Mouse (Mus musculus) testis, adult 2 months (tissue): Measurements from ENCODE around the gene Steap4. TPM values are rescaled to one million over a fixed set of nuclear protein-coding genes. Genes with fewer than 3 reads are reported as not detected.
"Not testable (repeated sequence)": the region's sequence is repeated elsewhere in the genome, so short reads cannot be mapped to it uniquely, and the experiment has no call there.

ENCODE experiments used
- H3K27ac ChIP-seq: fragments of 200-500 bp; 2 replicates; pipeline ENCODE4 v1.5.1; 2012; ENCODE audit warnings: low read depth, low read length; ENCODE audit not compliant: control insufficient read depth, insufficient read depth
- H3K27me3 ChIP-seq: fragments of 200-500 bp; 2 replicates; pipeline ENCODE4 v1.6.1; 2012; ENCODE audit warnings: mild to moderate bottlenecking, low read length, moderate library complexity; ENCODE audit not compliant: control insufficient read depth, insufficient read depth
- H3K36me3 ChIP-seq: fragments of 200-500 bp; 2 replicates; pipeline ENCODE4 v1.6.1; 2012; ENCODE audit warnings: mild to moderate bottlenecking, low read length; ENCODE audit not compliant: control insufficient read depth, insufficient read depth
- H3K4me1 ChIP-seq: fragments of 200-500 bp; 2 replicates; pipeline ENCODE4 v1.6.1; 2012; ENCODE audit warnings: low read length; ENCODE audit not compliant: control insufficient read depth, insufficient read depth
- H3K4me3 ChIP-seq: fragments of 200-500 bp; 2 replicates; pipeline ENCODE4 v1.5.1; 2012; ENCODE audit warnings: low read depth, mild to moderate bottlenecking, low read length, moderate library complexity, mixed read lengths; ENCODE audit not compliant: control insufficient read depth
- CTCF ChIP-seq: fragments of 200-500 bp; IDR thresholded peaks from 2 replicates; pipeline ENCODE4 v1.5.1; 2012; ENCODE audit warnings: low read depth, mild to moderate bottlenecking, inconsistent platforms, low read length, moderate library complexity; ENCODE audit not compliant: control insufficient read depth, insufficient read depth, insufficient replicate concordance
- POLR2A ChIP-seq: fragments of 200-500 bp; IDR thresholded peaks from 2 replicates; pipeline ENCODE4 v1.6.1; 2012; ENCODE audit warnings: low read depth, mild to moderate bottlenecking, inconsistent platforms, low read length, moderate library complexity; ENCODE audit not compliant: control insufficient read depth
- polyA plus RNA-seq: library from polyadenylated mRNA; depleted of rRNA; stranded (reverse); fragments of >200 nt; gene quantifications from 2 replicates; pipeline ENCODE4 v1.2.3, GENCODE M21; 2012

Steap4 gene
- polyA plus RNA-seq, 1 experiment, result 1.6 TPM

- TF ChIP-seq POLR2A (no peak), CTCF (no peak)
- no peak overlapping the region for H3K4me3 ChIP-seq
- H3K4me1 ChIP-seq, result no peaks in the 10 kb centered on the region
- H3K27me3 ChIP-seq, result no peaks in the 10 kb centered on the region
- no peaks in the 10 kb centered on the region for H3K36me3 ChIP-seq
- no peak overlapping the region for H3K27ac ChIP-seq
Observed at GRCm38 (mm10) chr5:7988415-7988814, 28.2 kb downstream of the Steap4 start.

- not testable (repeated sequence) for H3K27ac ChIP-seq, H3K4me1 ChIP-seq, H3K4me3 ChIP-seq, H3K36me3 ChIP-seq, H3K27me3 ChIP-seq
Observed at GRCm38 (mm10) chr5:7991631-7992030, 31.4 kb downstream of the Steap4 start.

GRCm38 (mm10) chr5:7993766-7994165 lies 33.5 kb downstream of the Steap4 start:
- no peaks in the 10 kb centered on the region for H3K27me3 ChIP-seq
- TF ChIP-seq CTCF, result no peak
- TF ChIP-seq POLR2A, result no peak
- no peaks in the 10 kb centered on the region for H3K36me3 ChIP-seq
- no peaks in the 10 kb centered on the region for H3K4me1 ChIP-seq
- H3K27ac ChIP-seq, result no peak overlapping the region
- H3K4me3 ChIP-seq, result no peak overlapping the region

- TF ChIP-seq POLR2A (no peak), CTCF (no peak)
- no peak overlapping the region for H3K27ac ChIP-seq
- H3K36me3 ChIP-seq, result no peaks in the 10 kb centered on the region
- H3K4me3 ChIP-seq, result no peak overlapping the region
- H3K4me1 ChIP-seq, result no peaks in the 10 kb centered on the region
- no peaks in the 10 kb centered on the region for H3K27me3 ChIP-seq
Observed at GRCm38 (mm10) chr5:7995288-7995897, 35.1 kb downstream of the Steap4 start.

GRCm38 (mm10) chr5:7996401-7997044 lies 36.3 kb downstream of the Steap4 start:
- Histone ChIP-seq H3K36me3 (no peaks in the 10 kb centered on the region), H3K27ac (no peak overlapping the region), H3K4me1 (no peaks in the 10 kb centered on the region), H3K27me3 (no peaks in the 10 kb centered on the region), H3K4me3 (no peak overlapping the region)
- TF ChIP-seq CTCF, result no peak

GRCm38 (mm10) chr5:7997086-7997485 lies 36.8 kb downstream of the Steap4 start:
- Histone ChIP-seq H3K36me3 (no peaks in the 10 kb centered on the region), H3K27ac (no peak overlapping the region), H3K4me1 (no peaks in the 10 kb centered on the region), H3K4me3 (no peak overlapping the region), H3K27me3 (no peaks in the 10 kb centered on the region)
- TF ChIP-seq CTCF, result no peak
- no peak for TF ChIP-seq POLR2A

GRCm38 (mm10) chr5:8000466-8000865 lies 40.2 kb downstream of the Steap4 start:
- TF ChIP-seq POLR2A (no peak), CTCF (no peak)
- Histone ChIP-seq H3K4me3 (no peak overlapping the region), H3K4me1 (no peaks in the 10 kb centered on the region)

GRCm38 (mm10) chr5:8002827-8003226 lies 42.6 kb downstream of the Steap4 start:
- Histone ChIP-seq H3K27me3 (no peaks in the 10 kb centered on the region), H3K36me3 (no peaks in the 10 kb centered on the region), H3K27ac (no peak overlapping the region), H3K4me3 (no peak overlapping the region), H3K4me1 (no peaks in the 10 kb centered on the region)
- no peak for TF ChIP-seq CTCF
- TF ChIP-seq POLR2A, result no peak

More at GRCm38 (mm10) chr5:8000466-8000865, 40.2 kb downstream of the Steap4 start:
- Histone ChIP-seq H3K27me3 (no peaks in the 10 kb centered on the region), H3K36me3 (no peaks in the 10 kb centered on the region), H3K27ac (no peak overlapping the region)
